Mouse (Mus musculus) MEL (cell line): ENCODE results near the gene Mthfd2. TPM values are rescaled to one million over a fixed set of nuclear protein-coding genes. Genes with fewer than 3 reads are reported as not detected.

Experiments used
- DNase-seq: peaks from one replicate; pipeline ENCODE4 v3.0.0; 2011; ENCODE audit warnings: low read depth, low spot score
- H3K27ac ChIP-seq: 2 replicates; pipeline ENCODE4 v1.5.1; 2012; ENCODE audit warnings: low read depth, mild to moderate bottlenecking, control low read depth, low read length, moderate library complexity; ENCODE audit not compliant: control insufficient read depth
- H3K27me3 ChIP-seq, 2 experiments: fragments of 150-350 bp in 1 of 2; sonication (generic) in 1 of 2; 2 replicates each; pipeline ENCODE4 v1.6.1; 2012; ENCODE audit warnings: low read length in 2 of 2, mild to moderate bottlenecking in 2 of 2, improper control_type of control experiment in 1 of 2, moderate library complexity in 1 of 2; ENCODE audit not compliant: insufficient read depth in 2 of 2, control insufficient read depth in 1 of 2
- H3K36me3 ChIP-seq, 2 experiments: 2 replicates each; pipeline ENCODE4 v1.6.1; 2012 to 2014; ENCODE audit warnings: low read length in 2 of 2, improper control_type of control experiment in 1 of 2, inconsistent platforms in 1 of 2, mild to moderate bottlenecking in 1 of 2; ENCODE audit not compliant: insufficient read depth in 2 of 2, control insufficient read depth in 1 of 2
- H3K4me1 ChIP-seq, 2 experiments: fragments of 150-350 bp in 1 of 2; sonication (generic) in 1 of 2; 2 replicates each; pipeline ENCODE4 v1.6.1; 2012; ENCODE audit warnings: low read length in 2 of 2, improper control_type of control experiment in 1 of 2, mild to moderate bottlenecking in 1 of 2; ENCODE audit not compliant: insufficient read depth in 2 of 2, control insufficient read depth in 1 of 2
- H3K4me3 ChIP-seq, 2 experiments: fragments of 150-350 bp in 1 of 2; sonication (generic) in 1 of 2; 2 replicates each; pipeline ENCODE4 v1.5.1; 2012; ENCODE audit warnings: low read depth in 2 of 2, low read length in 2 of 2, mild to moderate bottlenecking in 2 of 2, moderate library complexity in 2 of 2, control low read depth in 1 of 2, improper control_type of control experiment in 1 of 2; ENCODE audit not compliant: control insufficient read depth in 1 of 2, insufficient read depth in 1 of 2
- H3K79me2 ChIP-seq: 2 replicates; pipeline ENCODE4 v1.6.1; 2012; ENCODE audit warnings: mild to moderate bottlenecking, low read length, moderate library complexity; ENCODE audit not compliant: control insufficient read depth, poor library complexity, insufficient read depth
- H3K9ac ChIP-seq: 2 replicates; pipeline ENCODE4 v1.6.1; 2012; ENCODE audit warnings: low read depth, mild to moderate bottlenecking, control low read depth, low read length, moderate library complexity; ENCODE audit not compliant: control insufficient read depth, poor library complexity, severe bottlenecking
- H3K9me3 ChIP-seq: fragments of 150-350 bp; sonication (generic); replicated peaks from 2 replicates; pipeline ENCODE4 v1.6.1; 2012; ENCODE audit warnings: mild to moderate bottlenecking, low read length, improper control_type of control experiment, moderate library complexity; ENCODE audit not compliant: insufficient read depth
- BHLHE40 ChIP-seq: IDR thresholded peaks from 2 replicates; pipeline ENCODE4 v1.6.1; 2012; ENCODE audit warnings: low read depth, mild to moderate bottlenecking, inconsistent platforms, low read length, improper control_type of control experiment, borderline replicate concordance
- CHD2 ChIP-seq: IDR thresholded peaks from 2 replicates; pipeline ENCODE4 v1.6.1; 2011; ENCODE audit warnings: low read length, improper control_type of control experiment
- CTCF ChIP-seq, 3 experiments: IDR thresholded peaks in 2 of 3; conservative IDR thresholded peaks in 1 of 3; 2 replicates each; pipeline ENCODE4 v1.5.1; 2011 to 2012; ENCODE audit warnings: low read length in 3 of 3, low read depth in 2 of 3, mild to moderate bottlenecking in 2 of 3, improper control_type of control experiment in 1 of 3, inconsistent platforms in 1 of 3, mixed read lengths in 1 of 3, moderate library complexity in 1 of 3; ENCODE audit not compliant: control insufficient read depth in 1 of 3, insufficient read depth in 1 of 3, poor library complexity in 1 of 3, severe bottlenecking in 1 of 3
- E2F4 ChIP-seq: IDR thresholded peaks from 2 replicates; pipeline ENCODE4 v1.6.1; 2011; ENCODE audit warnings: low read depth, low read length, improper control_type of control experiment, borderline replicate concordance
- GATA1 ChIP-seq: IDR thresholded peaks from 2 replicates; pipeline ENCODE4 v1.6.1; 2011; ENCODE audit warnings: low read depth, low read length, improper control_type of control experiment
- JUND ChIP-seq: IDR thresholded peaks from 2 replicates; pipeline ENCODE4 v1.6.1; 2011; ENCODE audit warnings: low read depth, mild to moderate bottlenecking, improper control_type of control experiment, low read length
- KAT2A ChIP-seq: conservative IDR thresholded peaks from 2 replicates; pipeline ENCODE4 v1.6.1; 2012; ENCODE audit warnings: low read depth, low read length, improper control_type of control experiment, inconsistent platforms
- MEF2A ChIP-seq: IDR thresholded peaks from 2 replicates; pipeline ENCODE4 v1.6.1; 2014; ENCODE audit warnings: low read depth, mild to moderate bottlenecking, inconsistent platforms, low read length, improper control_type of control experiment; ENCODE audit not compliant: poor library complexity, insufficient replicate concordance, severe bottlenecking; ENCODE audit errors: extremely low read depth
- MYB ChIP-seq: IDR thresholded peaks from 2 replicates; pipeline ENCODE4 v1.6.1; 2011; ENCODE audit warnings: mild to moderate bottlenecking, low read depth, low read length, improper control_type of control experiment
- MYC ChIP-seq: IDR thresholded peaks from 2 replicates; pipeline ENCODE4 v1.6.1; 2011; ENCODE audit warnings: low read depth, mild to moderate bottlenecking, low read length, improper control_type of control experiment, moderate library complexity
- NELFE ChIP-seq: IDR thresholded peaks from 2 replicates; pipeline ENCODE4 v1.6.1; 2011; ENCODE audit warnings: low read depth, low read length, improper control_type of control experiment
- POLR2AphosphoS2 ChIP-seq: IDR thresholded peaks from 2 replicates; pipeline ENCODE4 v1.6.1; 2011; ENCODE audit warnings: low read length, improper control_type of control experiment
- RAD21 ChIP-seq: IDR thresholded peaks from 2 replicates; pipeline ENCODE4 v1.6.1; 2011; ENCODE audit warnings: mild to moderate bottlenecking, low read depth, low read length, improper control_type of control experiment
- RCOR1 ChIP-seq: IDR thresholded peaks from 2 replicates; pipeline ENCODE4 v1.6.1; 2012; ENCODE audit warnings: low read depth, mild to moderate bottlenecking, inconsistent platforms, low read length, improper control_type of control experiment
- TAL1 ChIP-seq: IDR thresholded peaks from 2 replicates; pipeline ENCODE4 v1.6.1; 2012; ENCODE audit warnings: mild to moderate bottlenecking, inconsistent platforms, low read length, moderate library complexity, mixed read lengths
- TCF12 ChIP-seq: IDR thresholded peaks from 2 replicates; pipeline ENCODE4 v1.6.1; 2014; ENCODE audit warnings: low read depth, mild to moderate bottlenecking, inconsistent platforms, low read length, improper control_type of control experiment, moderate library complexity
- UBTF ChIP-seq: IDR thresholded peaks from 2 replicates; pipeline ENCODE4 v1.6.1; 2012; ENCODE audit warnings: low read depth, mild to moderate bottlenecking, inconsistent platforms, low read length, improper control_type of control experiment, moderate library complexity, borderline replicate concordance; ENCODE audit not compliant: insufficient read depth
- USF1 ChIP-seq: IDR thresholded peaks from 2 replicates; pipeline ENCODE4 v1.6.1; 2014; ENCODE audit warnings: low read depth, mild to moderate bottlenecking, inconsistent platforms, low read length, improper control_type of control experiment, moderate library complexity
- USF2 ChIP-seq, 2 experiments: IDR thresholded peaks; 2 replicates each; pipeline ENCODE4 v1.6.1; 2011 to 2012; ENCODE audit warnings: improper control_type of control experiment in 2 of 2, low read length in 2 of 2, borderline replicate concordance in 1 of 2, inconsistent platforms in 1 of 2, low read depth in 1 of 2, mild to moderate bottlenecking in 1 of 2; ENCODE audit not compliant: insufficient read depth in 1 of 2
- ZMIZ1 ChIP-seq: IDR thresholded peaks from 2 replicates; pipeline ENCODE4 v1.6.1; 2012; ENCODE audit warnings: low read depth, mild to moderate bottlenecking, inconsistent platforms, low read length, improper control_type of control experiment, moderate library complexity
- ZNF384 ChIP-seq: IDR thresholded peaks from 2 replicates; pipeline ENCODE4 v1.6.1; 2012; ENCODE audit warnings: low read depth, mild to moderate bottlenecking, inconsistent platforms, low read length, improper control_type of control experiment
- polyA plus RNA-seq, 2 experiments: library from polyadenylated mRNA; stranded (reverse) in 1 of 2; unstranded in 1 of 2; fragments of >175 nt in 1 of 2; fragments of >200 nt in 1 of 2; gene quantifications; 2 replicates each; pipeline versions ENCODE4 v1.2.1 to v1.2.4; 2012; ENCODE audit warnings: low replicate concordance in 2 of 2, low read depth in 1 of 2; ENCODE audit not compliant: insufficient read length in 2 of 2, insufficient read depth in 1 of 2, missing spikeins in 1 of 2
- total RNA-seq: library from RNA; depleted of rRNA; stranded (reverse); fragments of 300-350 nt; gene quantifications from 2 replicates; pipeline ENCODE4 v1.2.3, GENCODE M21; 2012

The Mthfd2 gene
- total and polyA plus RNA-seq, 3 experiments = 80.5 to 558 (median 219) TPM

DNA sequence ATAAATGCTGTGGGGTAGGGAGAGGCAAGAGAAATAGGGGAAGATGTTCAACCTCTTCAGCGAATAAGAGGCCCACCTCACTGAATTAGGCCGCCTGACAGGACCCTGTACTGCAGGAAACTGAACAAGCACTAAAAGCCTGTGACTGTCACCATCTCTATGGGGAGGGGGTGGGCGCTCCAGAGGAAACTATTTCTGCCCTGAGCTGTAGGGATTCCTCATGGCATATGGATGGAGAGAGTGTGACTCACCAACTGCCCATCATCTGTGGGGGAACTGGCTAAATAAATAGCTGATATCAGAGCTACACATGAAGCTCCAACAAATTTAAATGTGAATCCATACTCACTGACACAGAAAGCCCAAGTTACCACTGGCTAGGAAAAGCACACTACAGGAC lies 45.6 kb upstream of the Mthfd2 start:
- Histone ChIP-seq H3K27me3 (no peaks in the 10 kb centered on the region), H3K9me3 (no peaks in the 10 kb centered on the region), H3K4me3 (no peak overlapping the region), H3K9ac (no peak overlapping the region), H3K4me1 (no peaks in the 10 kb centered on the region), H3K27ac (no peak overlapping the region), H3K36me3 (peaks cover 0 to 8% of the 10 kb centered on the region in 2 experiments; a peak in 2 of 4 replicates)
- DNase-seq = no peak
- no peak for TF ChIP-seq POLR2AphosphoS2
- TF ChIP-seq CHD2 = no peak
- no peak for TF ChIP-seq GATA1
- no peak for TF ChIP-seq ZNF384
- TF ChIP-seq USF2 (IDR thresholded peaks at IDR 0.05; ENCODE audit: borderline replicate concordance in 1 of 2, insufficient read depth in 1 of 2, low read depth in 1 of 2, low read length in 2 of 2) = no peak
- no peak for TF ChIP-seq ZMIZ1
- TF ChIP-seq KAT2A = no peak
- TF ChIP-seq USF1 = no peak
- TF ChIP-seq E2F4 = no peak
- no peak for TF ChIP-seq JUND
- TF ChIP-seq NELFE = no peak
- TF ChIP-seq MYC = no peak
- no peak for TF ChIP-seq TCF12
- no peak for TF ChIP-seq BHLHE40
- no peak for TF ChIP-seq UBTF
- no peak for TF ChIP-seq CTCF (IDR thresholded peaks at IDR 0.05 in 2 of 3, conservative IDR thresholded peaks at IDR 0.05 in 1 of 3; ENCODE audit: control insufficient read depth in 1 of 3, insufficient read depth in 1 of 3, low read depth in 2 of 3, low read length in 3 of 3, poor library complexity in 1 of 3, severe bottlenecking in 1 of 3)
- TF ChIP-seq, all 39 proteins: peak for 0
- H3K79me2 ChIP-seq = no peaks in the 10 kb centered on the region

- no peaks in the 10 kb centered on the region for H3K79me2 ChIP-seq
- H3K9ac ChIP-seq = no peak overlapping the region
- no peaks in the 10 kb centered on the region for H3K4me1 ChIP-seq
- H3K4me3 ChIP-seq = no peak overlapping the region
- TF ChIP-seq TCF12 (no peak), GATA1 (no peak), USF2 (IDR thresholded peaks at IDR 0.05; ENCODE audit: borderline replicate concordance in 1 of 2, insufficient read depth in 1 of 2, low read depth in 1 of 2, low read length in 2 of 2) (no peak), CHD2 (no peak), RAD21 (no peak), MYB (no peak), NELFE (no peak), JUND (no peak), ZNF384 (no peak), TAL1 (no peak), POLR2AphosphoS2 (no peak), MEF2A (no peak), RCOR1 (no peak), CTCF (IDR thresholded peaks at IDR 0.05 in 2 of 3, conservative IDR thresholded peaks at IDR 0.05 in 1 of 3; ENCODE audit: control insufficient read depth in 1 of 3, insufficient read depth in 1 of 3, low read depth in 2 of 3, low read length in 3 of 3, poor library complexity in 1 of 3, severe bottlenecking in 1 of 3) (no peak)
- H3K9me3 ChIP-seq = no peaks in the 10 kb centered on the region
- DNase-seq = no peak
- H3K36me3 ChIP-seq = peaks cover 0 to 5% of the 10 kb centered on the region in 2 experiments; a peak in 1 of 4 replicates
- no peak overlapping the region for H3K27ac ChIP-seq
- no peaks in the 10 kb centered on the region for H3K27me3 ChIP-seq
Observed at GRCm38 (mm10) chr6:83370316-83370965, 44.7 kb upstream of the Mthfd2 start.
